Mouse (Mus musculus) retina, postnatal 7 days (tissue): ENCODE results near the gene Syt3.

Experiments used
- DNase-seq: peaks from one replicate; pipeline ENCODE4 v3.0.0-alpha.2; 2012; ENCODE audit warnings: low read depth, low spot score

Gene Syt3

DNA sequence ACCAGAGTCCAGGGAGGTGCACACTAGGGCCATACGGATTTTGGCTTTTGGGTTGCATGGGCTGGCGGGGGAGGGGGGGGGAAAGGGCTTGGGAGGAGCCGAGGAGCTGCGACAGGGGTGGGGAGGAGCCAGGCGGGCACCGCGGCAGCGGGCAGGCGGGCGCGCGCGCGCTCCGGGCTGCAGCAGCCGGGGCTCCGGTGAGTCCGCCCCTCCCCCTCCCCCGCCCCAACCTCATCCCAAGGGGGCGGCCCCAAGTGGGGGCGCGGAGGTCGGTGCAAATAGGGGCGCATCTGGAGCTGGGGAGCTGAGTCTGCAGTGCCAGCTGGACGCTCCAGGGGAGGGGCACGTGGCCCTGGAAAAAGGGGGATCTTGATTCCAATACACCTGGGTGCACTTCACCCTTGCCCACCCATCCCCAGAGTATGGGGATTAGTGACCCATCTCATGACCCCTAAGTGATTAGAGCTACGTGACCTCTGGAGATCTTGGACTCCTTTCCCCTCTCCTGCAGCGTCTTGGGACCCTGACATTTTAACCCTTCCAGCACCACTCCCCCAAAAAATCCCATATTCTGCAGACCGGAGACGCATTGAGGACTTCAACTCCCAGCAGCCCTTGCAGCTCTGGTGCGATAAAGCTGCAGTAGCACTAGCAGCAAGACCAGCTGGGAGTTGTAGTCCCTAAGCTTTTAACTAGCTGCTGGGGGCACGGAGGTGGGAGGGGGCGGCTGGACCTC, at the start of gene Syt3:
TSS of gene Syt3 (plus strand) at position 123 of the 736 bp plus-strand sequence.
- peak; percentile 57 for DNase-seq

DNA sequence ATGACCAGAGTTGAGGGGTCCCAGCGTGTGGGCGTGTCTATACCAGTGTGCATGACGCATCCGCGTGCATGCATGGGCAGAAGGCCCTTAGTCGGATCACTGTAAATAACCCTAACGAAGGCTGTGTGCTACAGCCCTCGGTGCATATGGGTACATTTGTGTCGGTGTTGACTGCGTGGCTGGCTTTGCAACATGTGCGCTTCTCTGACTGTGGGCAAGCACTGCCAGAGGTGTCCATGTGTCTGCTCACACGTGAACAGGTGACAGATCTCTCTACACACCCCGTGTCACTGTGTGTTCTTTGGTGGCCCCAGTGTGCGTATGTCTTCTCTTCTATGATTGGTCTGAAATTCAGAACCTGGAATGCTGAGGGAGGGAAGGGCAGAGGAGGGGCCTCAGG, 49.8 kb upstream of the Syt3 start:
- DNase-seq = no peak

DNA sequence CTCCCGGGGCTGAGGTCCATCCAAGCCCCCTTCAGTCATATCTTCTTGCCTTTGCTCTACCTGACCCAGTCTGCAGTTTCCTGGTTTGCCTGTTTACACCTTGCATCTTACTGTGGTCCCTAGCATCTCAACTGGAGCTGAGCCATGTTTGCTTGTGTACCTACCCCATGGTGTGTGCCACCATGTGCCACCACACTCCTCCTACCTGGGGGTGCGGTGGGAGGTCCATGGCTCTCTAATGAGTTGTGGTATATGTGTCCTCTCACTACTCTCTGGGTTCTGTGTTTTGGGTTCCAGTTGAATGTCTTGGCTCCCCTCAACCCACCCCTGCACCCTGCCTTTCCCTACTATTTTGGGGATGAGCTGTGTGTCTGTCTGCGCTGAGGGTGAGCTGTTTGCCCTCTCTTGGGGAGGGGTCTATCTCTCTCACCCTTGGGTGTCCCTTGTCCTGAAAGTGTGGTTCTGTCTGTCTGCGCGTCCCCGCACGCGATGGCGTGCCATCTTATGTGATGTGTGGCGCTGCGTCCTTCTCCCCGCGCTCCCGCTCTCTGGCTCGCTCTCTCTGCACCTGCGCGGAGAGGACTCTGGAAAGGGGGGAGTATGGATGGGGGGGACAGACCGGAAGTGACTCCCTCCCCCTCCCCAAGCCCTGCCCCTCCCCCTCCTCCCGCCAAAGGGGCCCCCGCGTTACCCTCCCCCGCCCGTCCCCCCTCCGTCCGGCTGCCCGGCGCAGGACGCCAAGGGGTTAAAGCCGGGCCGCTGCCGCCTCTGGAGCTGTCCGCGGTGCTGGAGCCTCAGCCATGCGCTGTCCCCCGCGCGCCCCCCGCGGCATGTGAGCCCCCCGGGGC, 48.6 kb upstream of the Syt3 start:
- peak; percentile 38 for DNase-seq

DNA sequence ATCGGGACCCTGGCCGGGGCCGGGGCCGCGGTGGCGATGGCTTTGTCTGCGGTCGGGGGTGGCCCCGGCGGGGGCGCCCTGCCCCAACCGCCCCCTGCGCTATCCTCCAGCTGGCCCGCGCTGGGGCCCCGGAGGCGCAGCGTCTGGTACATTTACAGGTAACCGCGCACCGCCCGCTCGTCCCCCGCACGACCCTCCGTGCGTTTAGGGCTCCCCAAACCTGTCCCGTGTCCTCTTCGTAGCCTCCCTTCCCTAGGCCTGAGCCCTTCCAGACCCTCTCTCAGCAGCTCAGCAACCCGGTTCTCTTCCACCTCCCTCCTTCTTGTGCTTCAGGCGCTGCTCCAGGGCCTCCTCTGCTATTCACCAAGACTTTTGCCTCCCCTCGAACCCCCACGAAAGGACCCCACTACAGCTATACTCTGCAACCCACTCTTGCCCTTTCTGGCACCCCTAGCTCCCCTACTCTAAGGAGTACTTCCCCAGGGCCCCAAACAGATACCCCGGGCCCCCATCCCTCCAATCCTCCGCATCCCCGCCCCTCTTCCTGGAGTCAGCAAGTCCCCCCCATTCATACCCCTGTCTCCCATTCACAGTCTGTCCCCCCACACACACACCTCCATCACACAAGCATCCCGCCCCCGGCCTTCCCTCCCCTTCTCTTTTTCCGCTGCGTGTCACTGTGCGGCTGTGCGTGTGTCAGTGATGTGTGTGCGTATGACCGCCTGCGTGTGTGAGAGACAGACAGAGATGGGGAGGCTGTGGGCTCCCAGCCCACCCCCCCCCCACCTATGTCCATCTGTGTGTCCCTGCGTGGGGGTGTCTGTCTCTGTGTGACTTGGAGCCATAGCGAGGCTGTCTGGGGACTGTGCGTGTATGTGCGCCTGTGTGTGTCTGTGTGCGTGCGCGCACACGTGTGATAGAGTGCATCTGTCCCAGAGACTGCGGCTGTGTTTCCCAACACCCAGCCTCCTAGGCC, 47.6 kb upstream of the Syt3 start:
- DNase-seq = no peak

DNA sequence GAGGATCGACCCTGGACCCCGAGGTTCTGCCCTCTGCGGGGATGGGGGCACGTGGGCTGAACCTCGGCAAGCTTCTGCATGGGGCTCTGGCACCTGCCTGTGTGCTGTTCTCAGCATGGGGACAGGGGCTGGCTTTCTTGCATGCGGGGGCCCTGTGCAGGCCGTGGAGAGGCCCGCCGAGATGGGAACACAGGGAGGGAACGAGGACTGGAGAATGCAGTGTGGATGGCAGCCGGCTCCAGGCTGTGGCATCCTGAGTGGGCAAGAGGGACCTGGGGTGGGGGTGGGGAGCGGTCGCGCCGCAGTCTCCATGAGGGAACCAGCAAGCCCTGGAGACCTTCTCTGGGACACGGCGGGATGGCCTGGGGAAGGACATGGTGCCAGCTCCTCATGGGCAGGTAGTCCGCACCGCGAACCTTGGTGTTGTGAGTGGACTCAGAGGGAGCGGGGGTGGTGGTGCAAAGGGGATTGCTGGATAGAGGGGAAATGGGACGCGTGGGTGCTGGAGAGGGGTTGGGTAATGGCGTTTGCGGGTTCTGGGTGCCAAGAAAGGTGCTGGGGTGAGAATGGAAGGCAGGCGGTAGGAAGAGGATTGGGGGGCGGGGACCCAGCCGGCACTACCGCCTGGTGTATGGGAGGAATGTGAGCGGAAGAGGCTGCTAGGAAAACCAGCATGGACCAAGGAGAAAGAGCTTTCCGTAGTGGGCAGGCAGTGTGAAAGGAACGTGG, 46.6 kb upstream of the Syt3 start:
- DNase-seq = no peak

DNA sequence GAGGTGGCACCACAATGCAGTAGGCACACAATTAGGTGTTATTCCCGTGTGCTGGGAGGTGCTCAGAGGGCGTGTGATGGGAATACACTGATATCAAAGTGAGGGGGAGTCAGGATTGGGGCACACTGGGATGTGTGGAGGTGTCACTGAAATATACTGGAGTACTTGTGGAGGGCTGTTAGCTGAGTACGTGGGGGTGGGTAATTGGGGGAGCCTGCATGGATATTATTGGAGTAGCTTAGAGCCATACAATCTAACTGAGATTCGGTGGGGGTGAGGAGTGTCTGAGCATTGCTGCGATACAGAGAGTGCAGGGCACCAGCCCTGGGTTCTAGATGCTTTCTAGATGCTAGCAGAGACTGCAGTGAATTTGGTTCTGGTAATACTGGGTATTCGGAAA, 43.7 kb upstream of the Syt3 start:
- DNase-seq = no peak

DNA sequence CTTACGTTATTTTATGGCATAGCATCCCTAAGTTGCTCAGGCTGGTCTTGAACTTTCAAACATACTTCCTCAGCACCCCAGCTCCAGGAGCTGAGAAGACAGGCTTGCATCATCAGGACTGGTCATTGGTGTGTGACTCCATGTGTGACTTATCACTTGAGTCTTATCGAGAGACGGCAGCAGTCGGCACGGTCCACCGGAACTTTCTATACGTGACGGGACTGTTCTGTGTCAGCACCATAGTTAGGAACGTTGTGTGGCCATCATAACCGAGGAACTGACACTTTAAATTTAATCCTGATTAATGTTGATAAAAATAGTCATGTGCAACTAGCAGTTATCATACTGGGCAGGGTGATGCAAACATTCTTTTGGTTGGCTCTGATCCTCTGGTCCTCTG, 42.8 kb upstream of the Syt3 start:
- DNase-seq = no peak

DNA sequence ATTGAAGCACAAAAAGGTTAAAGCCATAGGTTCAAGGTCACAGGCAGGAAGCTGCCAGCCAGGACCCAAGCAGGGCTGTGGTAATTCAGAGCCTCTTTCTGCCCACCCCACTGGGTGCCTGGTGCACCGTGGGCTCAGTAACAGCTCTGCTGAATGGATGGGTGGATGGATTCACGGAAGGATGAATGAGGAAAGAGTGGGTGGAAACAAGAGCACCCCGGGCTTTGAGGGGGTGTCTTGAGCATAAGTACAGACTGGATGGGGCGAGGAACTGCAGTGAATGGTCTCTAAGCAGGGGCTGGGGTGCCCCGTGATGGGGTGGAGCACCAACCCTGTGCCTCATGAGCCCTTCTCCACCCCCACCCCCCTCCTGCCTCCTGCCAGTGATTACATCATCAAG, 42.2 kb upstream of the Syt3 start:
- DNase-seq = no peak

DNA sequence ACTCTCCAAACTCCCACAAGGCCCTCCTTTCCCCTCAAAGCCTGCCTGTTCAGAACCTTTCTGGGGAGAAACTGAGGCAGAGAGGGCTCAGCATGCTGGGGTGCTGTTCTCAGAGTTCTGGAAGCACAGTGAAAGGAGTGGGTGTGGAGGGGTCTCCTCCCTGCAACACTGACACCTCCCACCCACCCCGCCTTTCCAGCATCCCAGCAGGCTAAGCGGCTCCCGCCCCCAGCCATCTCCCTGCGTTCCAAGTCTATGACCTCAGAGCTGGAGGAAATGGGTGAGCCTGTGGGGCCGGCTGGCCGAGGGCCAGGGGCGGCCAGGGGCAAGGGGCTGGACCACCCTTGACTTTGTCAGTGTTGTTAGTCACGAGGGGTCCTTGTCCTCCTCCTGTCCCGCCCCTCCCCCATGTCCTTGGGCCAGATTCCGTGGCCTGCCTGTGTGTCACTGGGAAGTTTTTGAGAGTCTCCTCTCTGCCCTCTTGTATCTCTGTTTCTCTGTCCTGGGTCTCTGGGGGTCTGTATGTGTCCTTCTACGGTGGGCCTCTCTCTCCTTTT, 40.4 kb upstream of the Syt3 start:
- DNase-seq = no peak

DNA sequence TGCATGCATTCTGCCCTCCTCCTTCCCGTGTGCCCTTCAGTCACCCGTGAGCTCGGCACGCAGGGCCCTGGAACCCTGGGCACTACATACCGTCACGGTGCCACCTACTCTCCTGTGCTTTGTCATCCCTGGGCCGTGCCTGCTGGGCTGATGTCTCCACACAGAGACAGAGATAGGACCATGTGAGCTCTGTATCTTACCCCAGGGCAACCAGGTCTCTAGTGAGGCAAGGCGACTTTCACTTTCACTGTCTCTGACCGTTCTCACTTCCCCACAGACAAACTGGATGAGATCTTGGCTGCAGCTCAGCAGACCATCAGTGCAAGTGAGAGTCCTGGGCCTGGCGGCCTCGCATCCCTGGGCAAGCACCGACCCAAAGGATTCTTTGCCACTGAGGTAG, 39.3 kb upstream of the Syt3 start:
- no peak for DNase-seq

DNA sequence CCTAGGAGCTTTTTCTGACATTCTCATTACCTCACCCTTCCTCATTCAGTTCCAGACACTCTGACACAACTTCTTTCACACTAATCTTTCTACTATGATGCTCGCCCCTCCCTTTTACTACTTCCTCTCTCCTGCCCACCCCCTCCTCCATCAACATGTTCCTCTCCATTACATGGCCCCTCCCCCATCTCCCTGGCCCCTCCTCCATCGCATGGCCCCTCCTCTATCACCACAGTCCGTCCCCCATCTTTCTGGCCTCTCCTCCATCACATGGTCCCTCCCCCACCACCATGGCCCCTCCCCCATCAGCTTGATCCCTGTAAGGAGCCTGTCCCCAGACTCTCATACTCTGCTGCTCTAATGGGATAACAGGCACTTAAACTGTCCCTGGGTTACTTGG, 34.9 kb upstream of the Syt3 start:
- DNase-seq = no peak

DNA sequence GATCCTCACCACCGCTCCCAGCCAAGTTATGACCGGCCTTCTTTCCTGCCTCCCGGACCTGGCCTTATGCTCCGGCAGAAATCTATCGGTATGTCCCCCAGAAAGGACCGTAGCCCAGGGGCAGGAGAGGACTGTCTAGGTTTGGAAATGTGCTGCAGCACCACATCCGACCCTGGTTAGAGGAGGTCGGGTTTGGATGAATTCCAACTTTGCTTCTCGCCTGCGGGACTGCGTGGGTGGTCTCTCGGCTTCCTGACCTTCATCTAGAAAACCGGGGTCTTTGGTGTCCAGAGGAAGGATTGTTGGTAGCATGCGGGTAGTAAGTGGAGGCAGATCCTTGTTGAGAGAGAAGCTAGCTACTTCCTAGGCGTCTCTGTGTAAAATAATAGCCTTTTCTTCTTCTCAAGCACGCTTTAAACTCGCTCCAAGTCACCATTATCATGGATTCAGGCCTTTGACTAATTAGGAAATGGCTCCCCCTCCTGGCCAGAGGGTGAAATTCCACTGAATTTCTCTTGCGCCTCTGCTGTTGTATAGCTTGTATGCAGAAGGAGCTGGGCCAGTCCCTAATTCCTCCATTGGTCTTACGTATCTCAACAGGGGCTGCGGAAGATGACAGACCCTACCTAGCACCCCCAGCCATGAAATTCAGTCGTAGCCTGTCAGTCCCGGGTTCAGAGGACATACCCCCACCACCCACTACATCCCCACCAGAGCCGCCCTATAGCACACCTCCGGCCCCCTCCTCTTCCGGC, 32.8 kb upstream of the Syt3 start:
- peak; percentile 82 for DNase-seq

DNA sequence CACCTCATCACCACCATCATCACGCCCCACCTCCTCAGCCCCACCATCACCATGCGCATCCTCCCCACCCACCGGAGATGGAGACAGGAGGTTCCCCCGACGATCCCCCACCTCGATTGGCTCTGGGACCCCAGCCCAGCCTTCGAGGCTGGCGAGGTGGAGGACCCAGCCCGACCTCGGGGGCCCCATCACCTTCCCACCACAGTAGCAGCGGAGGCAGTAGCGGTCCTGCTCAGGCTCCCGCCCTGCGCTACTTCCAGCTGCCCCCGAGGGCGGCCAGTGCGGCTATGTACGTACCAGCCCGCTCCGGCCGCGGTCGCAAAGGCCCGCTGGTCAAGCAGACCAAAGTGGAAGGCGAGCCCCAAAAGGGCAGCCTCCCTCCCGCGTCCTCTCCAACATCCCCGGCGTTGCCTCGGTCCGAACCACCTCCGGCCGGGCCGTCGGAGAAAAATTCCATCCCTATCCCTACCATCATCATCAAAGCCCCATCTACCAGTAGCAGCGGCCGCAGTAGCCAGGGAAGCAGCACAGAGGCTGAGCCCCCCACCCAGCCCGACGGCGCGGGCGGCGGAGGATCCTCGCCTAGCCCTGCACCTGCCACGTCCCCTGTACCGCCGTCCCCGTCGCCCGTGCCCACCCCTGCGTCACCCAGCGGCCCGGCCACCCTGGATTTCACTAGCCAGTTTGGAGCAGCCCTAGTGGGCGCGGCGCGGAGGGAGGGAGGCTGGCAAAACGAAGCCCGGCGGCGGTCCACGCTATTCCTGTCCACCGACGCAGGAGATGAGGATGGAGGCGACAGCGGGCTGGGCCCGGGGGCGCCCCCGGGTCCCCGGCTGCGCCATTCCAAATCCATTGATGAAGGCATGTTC, 31.8 kb upstream of the Syt3 start:
- DNase-seq = no peak

DNA sequence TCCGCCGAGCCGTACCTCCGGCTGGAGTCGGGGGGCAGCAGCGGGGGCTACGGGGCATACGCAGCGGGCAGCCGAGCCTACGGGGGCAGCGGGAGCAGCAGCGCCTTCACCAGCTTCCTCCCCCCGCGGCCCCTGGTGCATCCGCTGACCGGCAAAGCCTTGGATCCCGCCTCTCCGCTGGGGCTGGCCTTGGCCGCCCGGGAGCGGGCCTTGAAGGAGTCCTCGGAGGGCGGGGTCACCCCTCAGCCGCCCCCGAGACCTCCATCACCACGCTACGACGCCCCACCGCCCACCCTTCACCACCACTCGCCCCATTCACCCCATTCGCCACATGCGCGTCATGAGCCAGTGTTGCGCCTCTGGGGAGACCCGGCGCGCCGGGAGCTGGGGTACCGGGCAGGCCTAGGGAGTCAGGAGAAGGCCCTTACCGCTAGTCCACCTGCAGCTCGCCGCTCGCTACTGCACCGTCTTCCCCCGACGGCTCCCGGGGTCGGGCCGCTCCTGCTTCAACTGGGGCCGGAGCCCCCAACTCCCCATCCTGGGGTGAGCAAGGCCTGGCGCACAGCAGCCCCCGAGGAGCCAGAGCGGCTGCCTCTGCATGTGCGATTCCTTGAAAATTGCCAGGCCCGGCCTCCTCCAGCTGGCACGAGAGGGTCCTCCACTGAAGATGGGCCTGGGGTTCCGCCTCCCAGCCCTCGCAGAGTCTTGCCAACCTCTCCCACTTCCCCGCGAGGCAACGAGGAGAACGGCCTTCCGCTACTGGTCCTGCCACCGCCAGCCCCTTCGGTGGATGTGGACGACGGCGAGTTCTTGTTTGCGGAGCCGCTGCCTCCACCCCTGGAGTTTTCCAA, 30.9 kb upstream of the Syt3 start:
- no peak for DNase-seq

DNA sequence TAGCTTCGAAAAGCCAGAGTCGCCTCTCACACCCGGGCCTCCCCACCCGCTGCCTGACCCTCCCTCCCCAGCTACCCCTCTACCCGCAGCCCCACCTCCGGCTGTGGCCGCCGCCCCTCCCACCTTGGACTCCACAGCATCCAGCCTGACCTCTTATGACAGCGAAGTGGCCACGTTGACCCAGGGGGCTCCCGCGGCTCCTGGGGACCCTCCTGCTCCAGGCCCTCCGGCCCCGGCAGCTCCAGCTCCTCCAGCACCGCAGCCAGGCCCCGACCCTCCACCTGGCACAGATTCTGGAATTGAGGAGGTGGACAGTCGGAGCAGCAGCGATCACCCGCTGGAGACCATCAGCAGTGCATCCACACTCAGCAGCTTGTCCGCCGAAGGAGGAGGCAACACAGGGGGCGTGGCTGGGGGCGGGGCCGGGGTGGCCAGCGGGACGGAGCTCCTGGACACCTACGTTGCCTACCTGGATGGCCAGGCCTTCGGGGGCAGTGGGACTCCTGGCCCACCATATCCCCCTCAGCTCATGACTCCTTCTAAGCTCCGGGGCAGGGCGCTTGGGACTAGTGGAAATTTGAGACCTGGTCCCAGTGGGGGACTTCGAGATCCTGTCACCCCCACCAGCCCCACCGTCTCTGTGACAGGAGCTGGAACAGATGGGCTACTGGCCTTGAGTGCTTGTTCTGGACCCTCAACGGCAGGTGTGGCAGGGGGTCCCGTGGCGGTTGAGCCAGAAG, 30.1 kb upstream of the Syt3 start:
- no peak for DNase-seq

DNA sequence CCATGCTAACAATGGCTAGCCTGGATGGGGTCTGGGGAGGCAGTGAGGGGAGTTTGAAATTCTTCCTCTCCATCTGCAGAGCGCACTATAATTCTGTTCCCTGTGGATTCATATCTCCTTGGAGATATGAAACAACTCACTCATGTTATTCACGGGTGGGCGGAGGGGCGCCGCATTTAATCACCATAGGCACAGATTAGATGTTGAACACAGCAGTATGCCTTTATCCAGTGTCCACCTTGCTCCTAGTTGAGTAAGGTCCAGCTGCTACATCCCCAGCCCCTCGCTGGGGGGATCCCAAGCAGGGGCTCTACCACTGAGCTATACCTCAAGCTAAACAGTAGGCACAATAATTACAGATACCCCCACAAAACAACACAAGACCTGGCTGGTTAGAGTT, 28.5 kb upstream of the Syt3 start:
- no peak for DNase-seq
